Mouse (Mus musculus): ENCODE results near the gene Nid1.
A peak's percentile ranks its signal among the peaks of the same experiment; 100 is the strongest.
"Not testable (repeated sequence)": the region's sequence is repeated elsewhere in the genome, so short reads cannot be mapped to it uniquely, and the experiment has no call there.

The Nid1 gene

GRCm38 (mm10) chr13:13437460-13438015, at the start of gene Nid1:
Gene Nid1, plus strand, starts transcription at chr13:13437551.
- peak; percentile 26 for DNase-seq (ENCODE audit: low spot score)

- DNase-seq (ENCODE audit: low spot score): peak; percentile 36
Observed at GRCm38 (mm10) chr13:13393228-13394095, 43.9 kb upstream of the Nid1 start, which contains the start of gene Gpr137b. Gene Gpr137b, minus strand, starts transcription at chr13:13394014.

GRCm38 (mm10) chr13:13394096-13394395, 43.3 kb upstream of the Nid1 start:
- not testable (repeated sequence) for DNase-seq (ENCODE audit: low spot score)

- DNase-seq (ENCODE audit: low spot score): not testable (repeated sequence)
Observed at GRCm38 (mm10) chr13:13400851-13401250, 36.5 kb upstream of the Nid1 start.

- not testable (repeated sequence) for DNase-seq (ENCODE audit: low spot score)
Observed at GRCm38 (mm10) chr13:13402818-13403217, 34.5 kb upstream of the Nid1 start.

- DNase-seq (ENCODE audit: low spot score): not testable (repeated sequence)
Observed at GRCm38 (mm10) chr13:13403366-13403765, 34.0 kb upstream of the Nid1 start.

- DNase-seq (ENCODE audit: low spot score): not testable (repeated sequence)
Observed at GRCm38 (mm10) chr13:13403839-13404238, 33.5 kb upstream of the Nid1 start.

- DNase-seq (ENCODE audit: low spot score): not testable (repeated sequence)
Observed at GRCm38 (mm10) chr13:13404517-13405155, 32.7 kb upstream of the Nid1 start.

- not testable (repeated sequence) for DNase-seq (ENCODE audit: low spot score)
Observed at GRCm38 (mm10) chr13:13405511-13405910, 31.8 kb upstream of the Nid1 start.

GRCm38 (mm10) chr13:13414206-13414605, 23.1 kb upstream of the Nid1 start:
- DNase-seq (ENCODE audit: low spot score): no peak

- DNase-seq (ENCODE audit: low spot score): not testable (repeated sequence)
Observed at GRCm38 (mm10) chr13:13415120-13416006, 22.0 kb upstream of the Nid1 start.

- DNase-seq (ENCODE audit: low spot score): not testable (repeated sequence)
Observed at GRCm38 (mm10) chr13:13416007-13416337, 21.4 kb upstream of the Nid1 start.

- DNase-seq (ENCODE audit: low spot score): not testable (repeated sequence)
Observed at GRCm38 (mm10) chr13:13418859-13419258, 18.5 kb upstream of the Nid1 start.

- DNase-seq (ENCODE audit: low spot score): not testable (repeated sequence)
Observed at GRCm38 (mm10) chr13:13423301-13423700, 14.1 kb upstream of the Nid1 start.

- DNase-seq (ENCODE audit: low spot score): not testable (repeated sequence)
Observed at GRCm38 (mm10) chr13:13436161-13436560, 1.2 kb upstream of the Nid1 start.

GRCm38 (mm10) chr13:13438112-13438953, 982 bp downstream of the Nid1 start:
- not testable (repeated sequence) for DNase-seq (ENCODE audit: low spot score)

GRCm38 (mm10) chr13:13445601-13446000, 8.2 kb downstream of the Nid1 start:
- not testable (repeated sequence) for DNase-seq (ENCODE audit: low spot score)

- DNase-seq (ENCODE audit: low spot score): not testable (repeated sequence)
Observed at GRCm38 (mm10) chr13:13446711-13447443, 9.5 kb downstream of the Nid1 start.

- DNase-seq (ENCODE audit: low spot score): not testable (repeated sequence)
Observed at GRCm38 (mm10) chr13:13449981-13450380, 12.6 kb downstream of the Nid1 start.

- not testable (repeated sequence) for DNase-seq (ENCODE audit: low spot score)
Observed at GRCm38 (mm10) chr13:13450931-13451330, 13.6 kb downstream of the Nid1 start.
